Mouse (Mus musculus): ENCODE measurements around the gene Rnpepl1.

Rnpepl1 gene

DNA sequence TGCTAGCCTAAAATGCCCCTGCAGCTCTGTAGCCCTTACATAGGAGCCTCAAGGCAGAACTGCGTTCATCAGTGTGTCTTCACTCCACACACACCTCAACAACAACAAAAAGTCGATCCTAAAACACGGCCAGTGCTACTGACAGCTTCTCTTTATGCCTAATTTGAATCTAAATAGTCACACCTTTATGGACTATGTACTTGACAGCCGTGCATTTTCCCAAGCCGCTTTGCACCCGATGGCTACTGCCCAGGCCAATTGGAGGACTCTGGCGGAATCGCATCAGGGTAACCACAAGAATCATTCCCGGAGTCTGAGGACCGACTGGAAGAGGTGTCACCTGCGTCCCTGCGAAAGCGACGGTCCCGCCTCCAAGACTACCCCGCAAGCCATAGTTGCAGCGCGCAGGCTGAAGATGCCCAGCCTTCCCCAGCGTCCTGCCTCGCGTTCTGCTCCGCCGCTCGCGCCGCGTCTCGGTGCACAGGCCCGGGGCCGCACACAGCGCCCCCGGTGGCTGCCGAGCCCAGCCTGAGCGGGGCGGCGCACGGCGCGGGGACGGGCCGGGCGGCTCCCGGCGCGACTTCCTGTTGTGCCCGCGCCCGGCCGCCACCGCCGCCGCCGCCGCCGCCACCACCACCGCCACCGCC, at the start of gene Rnpepl1:
Gene Rnpepl1, plus strand, starts transcription at position 545 of the 647 bp plus-strand sequence.
- in situ Hi-C loops (cut with MboI, MseI): loop anchor here (25.0 kb wide), 1 partner anchor 1127 kb away; no protein-coding TSS in a partner anchor

DNA sequence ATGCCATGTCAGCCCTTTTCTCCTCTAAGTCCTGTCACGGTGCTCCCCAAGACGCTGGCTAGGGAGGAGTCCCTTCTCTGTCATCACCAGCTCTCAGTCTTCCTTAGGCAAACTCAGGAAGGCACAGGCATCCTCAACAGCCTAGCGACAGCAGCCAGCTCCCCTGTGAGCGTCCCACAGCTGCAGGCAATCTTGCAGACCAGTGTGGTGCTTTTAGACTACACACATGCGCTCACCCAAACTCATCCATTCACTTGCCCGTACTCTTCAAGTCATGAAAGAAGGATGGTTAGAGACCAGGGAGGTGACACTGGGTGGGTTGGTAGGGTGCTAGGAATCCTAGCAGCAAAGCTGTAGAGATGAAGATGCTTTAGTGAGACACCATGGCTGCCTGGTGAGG, 49.1 kb upstream of the Rnpepl1 start:
- in situ Hi-C loops (cut with MboI, MseI): no loop called here

DNA sequence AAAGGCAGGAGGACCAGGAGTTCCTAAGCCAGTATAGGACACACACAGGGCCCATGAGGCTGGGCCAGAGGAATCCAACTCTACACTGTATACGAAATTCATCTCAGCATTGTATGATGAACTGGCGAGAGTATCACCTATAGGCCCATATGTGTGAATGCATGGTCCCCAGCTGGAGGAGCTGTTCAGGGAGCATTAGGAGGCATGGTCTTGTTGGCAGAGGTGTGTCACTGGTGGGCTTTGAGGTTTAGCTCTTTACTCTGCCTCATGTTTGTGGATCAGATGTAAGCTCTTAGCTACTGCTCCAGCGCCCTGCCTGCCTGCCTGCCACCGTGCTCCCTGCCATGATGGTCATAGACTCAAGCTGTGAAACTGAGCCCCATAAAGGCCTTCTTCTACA, 47.3 kb upstream of the Rnpepl1 start:
- in situ Hi-C loops (cut with MboI, MseI): no loop called here

DNA sequence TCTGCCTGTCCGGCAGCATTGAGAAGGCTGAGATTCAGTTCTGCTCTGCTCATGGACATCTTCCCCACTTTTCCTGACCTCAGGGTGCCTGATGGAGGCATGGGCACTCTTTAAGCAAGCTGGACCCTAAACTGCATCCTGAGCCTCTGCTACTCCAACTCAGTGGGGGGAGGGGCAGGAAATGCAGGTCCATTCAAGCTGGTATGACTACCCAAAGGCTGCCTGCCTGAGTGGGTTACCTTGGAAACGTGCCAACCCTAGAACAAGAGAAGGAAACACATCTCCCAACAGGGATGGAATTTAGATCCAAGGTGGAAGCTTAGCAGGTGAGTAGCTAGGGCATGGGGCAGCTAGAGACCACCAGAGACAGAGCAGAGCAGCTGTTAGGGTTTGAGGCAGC, 44.4 kb upstream of the Rnpepl1 start:
- in situ Hi-C loops (cut with MboI, MseI): no loop called here

DNA sequence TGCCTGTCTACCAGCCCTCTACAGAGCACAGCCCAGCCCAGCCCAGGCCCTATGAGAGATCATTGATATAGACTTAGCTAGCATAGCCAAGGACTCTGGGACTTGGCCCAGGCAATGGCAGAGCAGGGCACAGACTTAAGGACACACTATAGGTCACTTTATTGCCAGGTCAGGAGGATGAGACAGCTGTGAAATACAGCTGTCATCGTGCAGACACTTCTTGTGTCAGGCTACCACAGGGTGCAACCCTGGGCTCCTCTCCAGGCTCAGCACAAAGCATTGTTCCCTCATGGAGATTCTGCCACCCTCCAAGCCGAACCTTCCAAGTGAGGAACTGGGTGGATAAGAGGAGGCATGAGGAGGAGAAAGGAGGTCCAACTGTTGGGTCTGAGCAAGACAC, 40.6 kb upstream of the Rnpepl1 start:
- in situ Hi-C loops (cut with MboI, MseI): no loop called here

DNA sequence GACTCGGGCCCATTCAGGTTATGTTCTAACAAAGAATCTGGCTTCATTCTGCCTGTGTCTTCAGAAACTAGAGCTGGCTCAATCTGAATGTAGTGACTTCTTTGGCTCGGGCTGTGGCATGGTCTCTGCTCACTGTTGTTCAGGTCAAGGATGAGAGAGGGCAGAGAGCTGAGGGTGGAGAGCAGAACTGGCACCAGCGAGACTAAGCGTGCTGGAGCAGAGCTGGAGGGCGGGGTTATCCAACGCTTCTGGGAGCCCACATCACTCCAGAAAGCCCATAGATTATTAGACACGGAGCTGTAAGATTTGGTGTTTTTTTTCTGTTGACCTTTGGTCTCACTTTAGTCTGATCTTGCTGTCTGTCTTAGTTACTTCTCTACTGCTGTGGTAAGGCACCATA, 37.9 kb upstream of the Rnpepl1 start:
- in situ Hi-C loops (cut with MboI, MseI): no loop called here

DNA sequence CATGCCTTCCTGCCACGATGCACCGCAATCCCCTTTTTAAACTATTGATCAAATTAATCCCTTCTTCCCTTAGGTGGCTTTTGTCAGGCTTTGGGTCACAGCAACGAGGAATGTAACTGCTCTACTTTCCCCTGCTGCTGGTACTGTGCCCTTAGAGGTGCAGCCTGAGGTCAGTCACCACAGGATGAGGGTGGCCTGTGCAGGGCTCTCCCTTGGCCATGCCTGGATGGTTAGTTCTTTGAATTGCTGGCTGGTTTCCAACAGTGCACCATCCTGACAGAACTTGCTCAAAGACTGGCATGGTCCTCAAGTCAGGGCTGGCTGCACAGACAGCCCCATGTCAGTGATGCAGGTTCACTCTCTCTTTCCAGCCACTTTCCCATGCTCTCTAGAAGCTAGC, 36.6 kb upstream of the Rnpepl1 start:
- in situ Hi-C loops (cut with MboI, MseI): no loop called here

DNA sequence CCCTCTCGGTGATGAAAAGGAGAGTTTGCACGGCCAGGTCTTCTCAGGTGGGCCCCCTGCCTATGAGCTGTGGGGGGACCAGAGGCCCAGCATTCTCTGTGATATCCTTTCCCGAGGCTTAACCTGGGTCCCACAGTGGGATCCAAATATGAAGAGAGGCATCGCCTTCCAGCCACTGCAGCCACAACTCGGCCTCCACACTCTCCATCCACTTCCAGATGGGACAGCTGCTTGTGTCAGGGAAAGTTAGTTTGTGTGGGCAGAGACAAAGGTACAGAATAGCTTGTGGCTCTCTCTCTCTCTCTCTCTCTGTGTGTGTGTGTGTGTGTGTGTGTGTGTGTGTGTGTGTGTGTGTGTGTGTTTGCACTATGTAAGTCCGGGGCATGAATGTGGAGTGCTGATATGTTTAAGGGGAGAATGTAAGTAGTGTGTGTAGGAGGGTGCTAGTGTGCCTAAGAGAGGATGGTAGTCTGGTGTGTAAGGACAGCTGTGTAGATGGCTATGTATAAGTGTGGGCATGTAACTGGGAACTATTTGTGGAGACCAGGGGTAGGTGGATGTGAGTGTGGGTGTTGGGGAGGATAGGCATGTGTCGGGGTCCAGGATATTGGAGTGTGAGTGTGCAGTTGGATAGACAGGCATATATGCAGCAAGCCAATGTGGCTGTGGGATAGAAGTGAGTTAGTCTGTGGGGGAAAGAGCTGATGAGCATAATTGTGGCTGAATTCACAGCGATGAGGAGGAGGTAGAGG, 35.0 kb upstream of the Rnpepl1 start:
- in situ Hi-C loops (cut with MboI, MseI): no loop called here

DNA sequence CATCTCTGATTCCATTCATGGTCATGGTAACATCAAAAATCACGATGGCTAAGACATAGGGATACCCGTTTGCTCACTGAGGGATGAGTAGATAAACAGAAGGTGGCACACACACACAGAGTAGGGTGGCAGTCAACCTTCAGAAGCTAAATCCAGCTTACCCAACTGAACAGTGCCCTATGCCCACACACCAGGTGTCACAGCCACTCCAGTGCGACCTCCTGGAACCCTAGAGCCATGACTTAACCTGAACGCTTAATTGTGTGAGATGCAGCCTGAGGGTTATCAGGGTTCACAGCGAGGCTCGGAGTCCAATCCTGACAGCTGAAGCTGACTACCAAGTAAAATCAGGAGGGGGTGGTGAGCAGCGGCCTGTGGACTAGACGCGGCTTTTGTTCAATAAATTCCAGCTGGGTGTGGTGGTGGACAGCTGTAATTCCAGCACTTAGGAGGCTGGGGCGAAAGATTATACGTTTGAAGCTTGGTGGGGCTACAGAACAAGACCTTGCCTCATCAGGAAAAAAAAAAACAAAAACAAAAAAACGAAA, 33.1 kb upstream of the Rnpepl1 start:
- in situ Hi-C loops (cut with MboI, MseI): no loop called here

DNA sequence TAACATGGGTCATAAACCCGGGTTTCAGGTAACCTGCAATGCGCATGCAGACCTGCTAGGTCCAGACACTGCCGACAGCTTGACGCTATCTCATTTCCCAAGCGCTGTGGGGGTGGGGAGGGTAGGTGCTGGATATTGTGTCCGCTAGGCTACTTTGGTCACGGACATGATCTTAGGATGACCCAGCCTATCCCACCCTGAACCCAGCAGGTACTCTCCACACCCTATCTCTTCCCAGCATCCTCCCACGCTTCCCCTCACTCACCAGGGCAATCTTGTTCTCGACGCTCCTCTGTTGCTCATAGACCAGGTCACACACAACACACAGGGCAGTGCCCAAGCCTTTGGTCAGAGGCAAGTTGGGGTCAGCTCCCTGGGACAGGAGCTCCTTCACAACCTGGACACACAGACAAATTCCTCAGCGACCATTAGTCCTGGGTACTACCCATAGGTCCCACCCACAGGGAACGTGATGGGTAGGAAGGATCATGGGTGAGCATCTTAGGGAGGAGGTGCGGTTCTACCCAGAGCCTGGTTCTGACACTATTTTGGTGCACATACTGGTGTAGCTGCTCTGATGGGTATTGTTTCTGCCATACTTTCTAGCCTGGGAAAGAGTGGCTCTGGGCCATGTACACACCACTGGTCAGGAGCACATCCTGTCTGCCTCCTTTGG, 32.4 kb upstream of the Rnpepl1 start:
- in situ Hi-C loops (cut with MboI, MseI): no loop called here

DNA sequence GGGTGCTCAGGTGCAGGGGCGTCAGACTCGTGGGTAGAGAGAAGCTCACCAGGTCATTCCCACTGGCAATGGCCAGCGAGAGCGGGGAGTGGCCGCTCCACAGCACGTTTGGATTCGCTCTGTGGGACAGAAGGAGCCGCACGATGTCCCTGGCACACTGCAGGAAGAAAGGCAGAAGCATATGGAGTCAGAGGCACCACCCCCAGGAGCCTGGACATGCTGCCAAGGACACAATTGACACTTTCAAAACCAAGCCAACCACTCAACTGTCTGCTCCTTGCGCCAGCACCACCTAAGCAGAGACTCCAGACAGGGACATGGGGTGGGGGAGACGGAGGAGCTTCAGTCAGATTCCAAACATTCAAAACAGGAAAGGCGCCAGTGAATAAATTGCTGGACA, 31.3 kb upstream of the Rnpepl1 start:
- in situ Hi-C loops (cut with MboI, MseI): no loop called here

DNA sequence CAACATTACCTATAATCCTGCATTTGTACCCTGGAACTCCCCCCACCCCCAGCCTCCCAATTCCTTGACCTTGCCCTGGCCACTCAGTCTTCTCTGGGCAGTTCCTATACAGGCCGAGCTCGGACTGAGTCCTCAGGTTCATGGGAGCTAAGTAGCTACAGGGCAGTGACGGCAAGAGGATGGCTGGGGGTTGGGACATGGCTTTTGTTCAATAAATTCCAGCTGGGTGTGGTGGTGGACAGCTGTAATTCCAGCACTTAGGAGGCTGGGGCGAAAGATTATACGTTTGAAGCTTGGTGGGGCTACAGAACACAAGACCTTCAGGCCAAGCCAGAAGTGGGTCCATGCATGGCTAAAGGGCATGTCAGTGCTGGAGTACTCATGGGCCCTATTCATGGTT, 30.5 kb upstream of the Rnpepl1 start:
- in situ Hi-C loops (cut with MboI, MseI): no loop called here

DNA sequence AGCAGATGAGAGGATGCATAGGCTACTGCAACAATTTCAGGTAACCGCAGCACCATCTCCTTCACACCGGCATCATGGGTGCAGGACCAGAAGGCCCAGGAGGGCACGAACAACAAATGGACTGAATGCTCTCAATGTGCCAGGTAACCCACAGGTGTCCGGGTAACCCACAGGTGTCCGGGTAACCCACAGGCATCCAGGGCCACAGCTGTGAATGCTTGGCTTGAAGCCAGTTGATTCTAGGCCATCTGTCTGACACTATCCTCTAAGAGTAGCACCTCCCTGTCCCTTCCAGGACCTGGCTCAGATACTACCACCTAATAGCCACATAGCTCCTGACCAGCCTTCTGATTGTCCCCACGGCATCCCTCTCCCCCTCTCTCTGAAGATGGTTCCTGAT, 28.6 kb upstream of the Rnpepl1 start:
- in situ Hi-C loops (cut with MboI, MseI): no loop called here

DNA sequence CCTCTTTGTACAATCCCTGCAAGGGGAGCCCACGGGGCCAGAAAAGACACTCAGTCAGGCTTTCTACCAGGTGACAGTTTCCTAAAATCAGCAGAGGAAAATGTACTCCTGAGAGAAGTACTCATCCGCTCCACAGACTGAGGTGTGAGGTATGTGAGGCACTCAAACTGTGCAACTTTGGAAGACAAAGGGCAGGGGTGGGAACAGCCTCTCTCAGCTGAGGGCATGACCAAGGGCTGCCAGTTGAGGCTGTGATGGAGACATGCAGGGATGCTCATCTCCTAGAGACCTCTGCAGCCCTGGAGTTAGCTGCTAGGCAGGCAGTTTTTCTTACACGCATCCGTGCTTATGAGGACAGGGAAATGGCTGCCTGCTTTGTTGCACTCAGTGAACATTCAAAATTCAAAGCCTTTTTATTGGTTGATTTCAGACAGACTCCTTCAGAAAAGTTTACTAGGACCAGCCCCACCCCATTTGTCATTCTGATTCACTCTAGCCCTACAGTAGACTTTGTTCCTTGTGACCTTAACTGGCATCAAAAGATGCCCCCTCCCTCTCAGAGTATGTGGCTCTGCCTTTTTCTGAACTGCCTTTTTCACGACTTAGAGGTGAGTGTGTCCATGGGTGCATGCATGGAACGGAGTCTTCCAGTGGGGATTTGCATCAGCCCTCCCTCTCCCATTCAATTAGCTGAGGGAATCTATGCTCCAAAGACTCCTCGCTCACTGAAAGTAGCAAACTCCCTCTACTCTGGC, 21.5 kb upstream of the Rnpepl1 start:
- in situ Hi-C loops (cut with MboI, MseI): no loop called here

DNA sequence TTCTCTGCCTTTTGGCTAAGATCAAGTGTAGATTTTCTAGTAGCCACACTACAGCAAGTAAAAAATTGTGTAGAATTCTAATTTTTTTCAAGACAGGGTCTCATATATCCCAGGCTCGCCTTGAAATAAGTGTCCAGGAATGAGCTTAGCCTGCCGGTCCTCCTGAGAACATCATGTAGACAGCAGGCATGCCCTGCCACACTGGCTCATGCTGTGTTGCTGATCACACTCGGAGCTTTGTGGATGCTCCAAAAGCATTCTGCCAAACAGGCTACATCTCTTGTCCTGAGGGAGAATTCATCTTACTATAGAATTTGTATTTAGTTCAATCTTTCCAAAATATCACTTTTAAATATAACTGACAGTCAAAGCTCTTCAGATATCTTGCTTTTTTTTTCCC, 17.8 kb upstream of the Rnpepl1 start:
- in situ Hi-C loops (cut with MboI, MseI): no loop called here

DNA sequence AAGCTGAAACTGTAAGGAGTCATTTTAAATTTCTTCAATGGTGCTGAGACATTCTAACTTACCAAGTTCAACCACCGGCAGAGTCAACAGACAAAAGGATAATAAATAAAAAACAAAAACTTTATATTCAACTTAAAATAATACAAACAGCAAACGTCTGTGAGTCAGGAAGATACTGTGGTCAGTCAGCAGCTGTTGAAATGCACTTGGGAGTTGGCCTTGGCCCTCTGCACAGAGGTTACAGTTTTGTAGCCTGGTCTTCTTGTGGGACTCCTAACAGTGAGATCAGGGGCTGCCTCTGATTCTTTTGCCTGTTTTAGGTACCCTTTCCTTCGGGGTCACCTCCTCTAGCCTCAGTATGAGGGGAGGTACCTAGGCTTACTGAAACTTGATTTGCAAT, 16.7 kb upstream of the Rnpepl1 start:
- in situ Hi-C loops (cut with MboI, MseI): no loop called here

DNA sequence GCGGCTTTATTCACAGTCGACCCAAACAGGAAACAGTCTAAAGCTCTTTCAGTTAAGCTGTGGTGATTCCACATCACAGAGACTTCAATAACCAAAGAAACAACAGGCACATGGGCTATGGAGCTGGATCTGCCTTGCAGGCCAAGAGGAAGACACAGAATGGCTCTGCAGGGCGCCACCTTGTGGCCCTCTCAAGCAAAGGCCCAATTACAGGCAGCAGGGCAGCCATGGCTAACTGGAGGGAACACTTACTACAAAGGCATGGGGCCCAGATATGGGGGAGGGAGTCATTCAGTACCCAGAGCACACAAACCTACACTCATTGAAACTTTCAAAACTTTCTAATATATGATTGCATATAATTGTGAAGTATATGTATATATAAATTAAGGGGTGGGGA, 15.5 kb upstream of the Rnpepl1 start:
- in situ Hi-C loops (cut with MboI, MseI): no loop called here

DNA sequence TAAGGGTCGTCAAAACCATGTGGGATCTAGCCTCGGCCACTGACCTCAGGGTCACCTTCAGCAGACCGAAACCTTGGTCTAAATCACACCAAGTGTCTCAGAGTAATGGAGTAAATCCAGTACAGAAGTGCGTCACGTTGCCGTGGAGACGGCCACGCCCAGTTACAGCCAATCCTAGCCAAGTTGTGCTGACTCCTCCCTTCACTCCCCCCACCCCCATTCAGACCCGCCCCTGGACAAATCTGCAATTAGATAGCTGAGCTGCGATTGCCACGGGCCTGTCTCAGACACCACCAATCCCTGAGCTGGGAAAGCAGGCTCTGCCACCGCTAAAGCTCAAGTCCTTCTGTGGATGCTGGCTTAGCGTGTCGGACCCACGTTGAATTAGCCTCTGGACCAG, 7.8 kb upstream of the Rnpepl1 start, which contains the start of gene Ankmy1:
Gene Ankmy1, minus strand, starts transcription at position 121 of the 400 bp plus-strand sequence.
- in situ Hi-C loops (cut with MboI, MseI): loop anchor here (25.0 kb wide), 1 partner anchor 1135 kb away; no protein-coding TSS in a partner anchor

DNA sequence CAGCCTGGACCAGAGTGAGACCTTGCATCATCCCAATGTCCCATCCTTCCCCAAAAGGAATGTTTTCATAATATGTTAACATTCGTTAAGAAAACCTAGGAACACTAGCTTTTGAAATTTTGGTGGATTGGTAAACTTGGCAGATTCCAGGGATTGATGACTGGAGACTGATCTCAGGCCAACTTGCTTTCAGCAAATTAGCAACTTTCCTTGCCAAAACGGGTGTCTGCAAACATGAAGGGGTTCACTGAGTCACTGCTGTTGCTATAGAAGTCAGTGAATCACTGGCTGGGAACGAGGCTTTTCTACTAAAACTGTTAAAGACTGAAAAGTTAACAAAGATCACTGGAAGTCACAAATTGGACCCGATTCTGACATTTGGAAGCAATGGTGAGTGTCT, 7.0 kb upstream of the Rnpepl1 start:
- in situ Hi-C loops (cut with MboI, MseI): loop anchor here (25.0 kb wide), 1 partner anchor 1134 kb away; no protein-coding TSS in a partner anchor

DNA sequence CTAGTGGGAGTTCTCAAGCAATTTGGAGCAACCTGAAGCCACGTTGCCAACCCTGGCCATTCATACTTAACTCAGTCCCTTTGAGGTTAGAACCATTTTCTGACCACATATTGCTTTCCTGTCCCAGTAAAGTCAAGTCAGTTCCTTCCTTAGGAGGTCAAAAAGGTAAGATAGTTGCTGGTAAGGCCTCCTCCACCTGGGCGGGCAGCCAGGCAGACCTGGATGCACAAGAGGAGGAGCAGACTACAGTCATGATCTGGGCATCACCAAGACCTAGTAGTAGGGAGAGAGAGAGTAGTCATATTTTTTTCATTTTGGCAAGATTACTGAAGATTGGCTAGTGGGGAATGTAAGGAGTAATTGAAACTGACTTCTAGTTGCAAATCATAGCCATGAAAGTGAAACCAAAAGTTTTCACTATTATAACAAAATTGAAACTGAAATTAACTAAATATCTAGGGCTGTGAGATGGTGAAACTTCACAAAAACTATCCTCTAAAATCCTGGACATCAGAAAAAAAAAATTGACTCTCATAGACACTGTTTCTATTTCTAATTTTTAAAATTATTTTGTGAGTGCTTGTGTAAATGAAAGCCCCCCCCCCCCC, 4.8 kb upstream of the Rnpepl1 start:
- in situ Hi-C loops (cut with MboI, MseI): loop anchor here (25.0 kb wide), 1 partner anchor 1131 kb away; no protein-coding TSS in a partner anchor
